Mouse (Mus musculus) thymus, postnatal 36 days (tissue): Measurements from ENCODE around the gene Metap2.
"Not testable (repeated sequence)": the region's sequence is repeated elsewhere in the genome, so short reads cannot be mapped to it uniquely, and the experiment has no call there.

Source experiments
- DNase-seq, 2 experiments: peaks; one replicate each; pipeline ENCODE4 v3.0.0; 2022; ENCODE audit warnings: mixed read lengths in 2 of 2

Gene Metap2

DNA sequence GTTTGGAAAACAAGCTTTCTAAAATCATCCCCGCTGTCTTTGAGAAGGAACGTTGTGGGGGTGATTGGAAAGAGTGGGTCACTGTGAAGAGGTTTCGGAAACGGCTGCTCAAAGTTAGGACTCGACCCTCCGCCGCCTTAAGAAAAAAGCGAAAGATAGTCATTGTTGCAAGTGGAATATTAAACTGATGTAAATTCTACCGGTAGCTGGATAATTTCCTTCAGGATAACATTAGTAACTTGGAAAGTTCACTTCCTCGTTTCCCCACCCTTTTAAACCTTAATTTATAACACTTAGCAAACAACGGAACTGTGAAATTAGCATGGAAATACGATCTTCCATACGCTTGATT is 62.5 kb downstream of the Metap2 start:
- no peak for DNase-seq

DNA sequence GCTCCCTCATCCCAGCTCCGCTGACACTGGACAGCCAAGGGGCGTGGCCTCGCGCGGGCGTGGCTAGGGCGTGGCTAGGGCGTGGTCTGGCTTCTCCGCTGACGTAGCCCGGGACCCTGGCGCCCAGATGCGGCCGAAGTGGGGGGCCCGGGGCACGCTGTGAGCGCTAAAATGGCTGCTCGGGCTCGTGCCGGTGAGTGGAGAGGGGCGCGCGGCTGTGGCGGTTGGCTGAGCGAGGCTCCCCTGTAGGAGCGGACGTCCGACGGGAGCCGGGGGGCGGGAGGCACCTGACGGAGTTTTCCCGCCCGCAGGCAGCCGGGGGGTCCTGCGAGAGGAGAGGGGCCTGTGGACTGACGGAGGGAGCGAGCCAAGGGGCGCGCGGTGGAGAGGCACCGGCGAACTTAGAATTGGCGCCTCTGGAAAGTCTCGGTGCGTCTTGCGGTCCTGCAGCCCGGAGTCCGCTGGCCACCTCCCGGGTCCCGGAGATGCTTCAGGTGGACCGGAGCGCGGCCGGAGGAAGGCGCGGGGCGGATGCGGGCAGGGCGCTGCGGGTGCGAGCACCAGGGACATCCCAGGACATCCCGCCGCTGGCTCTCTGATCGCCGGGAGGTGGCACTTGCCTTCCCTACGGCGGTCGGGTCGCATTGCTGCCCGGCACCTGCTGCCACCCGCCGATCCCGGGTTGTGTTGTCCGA is 63.0 kb downstream of the Metap2 start:
- peak; percentile 83 to 84 for DNase-seq

GRCm38 (mm10) chr10:93833370-93833698 is 63.6 kb downstream of the Metap2 start:
- DNase-seq, result no peak

DNA sequence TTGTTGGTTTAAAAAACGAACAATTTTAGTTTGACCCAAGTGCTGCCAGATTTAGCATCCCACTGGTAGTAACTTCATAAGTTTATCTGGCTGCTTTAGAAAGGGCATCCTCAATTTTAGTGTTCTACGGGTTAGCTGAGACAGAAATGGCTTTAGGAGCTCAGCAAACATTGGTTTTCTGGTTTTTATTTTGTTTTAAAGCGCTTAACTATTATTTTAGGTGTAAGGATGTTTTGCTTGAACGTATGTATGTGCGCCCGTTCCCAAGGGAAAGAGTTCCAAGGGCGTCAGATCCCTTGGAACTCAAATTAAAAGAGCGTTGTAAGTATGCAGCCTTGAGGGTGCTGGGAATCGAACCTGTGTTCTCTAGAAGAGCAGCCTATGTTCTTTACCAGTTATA is 64.1 kb downstream of the Metap2 start:
- no peak for DNase-seq

- no peak for DNase-seq
These were observed 64.9 kb downstream of the Metap2 start for GRCm38 (mm10) chr10:93831730-93832574.

DNA sequence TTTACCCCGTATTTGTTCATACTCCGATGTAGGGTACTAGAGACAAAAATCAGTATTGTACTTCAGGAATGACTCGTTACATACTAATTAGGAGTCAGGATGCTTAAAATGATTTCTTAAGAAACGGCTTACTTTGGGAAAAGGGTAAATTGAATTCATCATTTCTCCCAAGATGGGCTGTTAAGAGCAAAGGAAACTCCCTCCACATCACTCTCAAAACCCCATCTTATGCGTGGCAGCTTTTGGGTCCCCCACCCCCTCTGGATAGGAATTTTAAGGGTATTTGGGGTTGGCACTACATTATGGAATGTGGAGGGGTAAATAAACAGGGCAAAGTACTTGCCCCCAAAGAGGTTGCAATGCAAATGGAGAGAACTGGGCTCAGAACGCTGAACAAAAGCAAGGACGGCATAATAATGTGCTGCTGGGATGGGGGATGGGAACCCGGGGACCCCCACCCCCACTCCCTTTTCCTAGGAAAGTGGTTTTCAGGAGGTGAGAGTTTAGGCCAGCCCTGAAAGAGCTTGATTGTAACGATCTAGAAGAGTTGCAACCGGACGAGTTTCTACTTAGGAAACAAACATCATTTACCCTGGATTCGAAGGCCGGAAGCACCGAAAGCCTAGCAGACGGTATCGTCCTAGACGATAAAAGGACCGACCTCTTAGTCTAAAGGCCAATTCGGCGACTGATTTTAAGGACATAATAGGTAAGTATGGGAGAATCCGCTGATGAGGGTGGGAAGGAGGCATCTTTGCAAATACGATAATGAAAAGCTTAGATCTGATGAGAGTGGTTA is 65.8 kb downstream of the Metap2 start, which contains the start of gene Usp44:
Usp44 (plus strand) TSS at position 625 of the 799 bp plus-strand sequence.
- DNase-seq, result no peak

GRCm38 (mm10) chr10:93829898-93830831 is 66.7 kb downstream of the Metap2 start:
- DNase-seq, result no peak

- peak; percentile 43 to 61 for DNase-seq
These were observed 78.2 kb downstream of the Metap2 start for GRCm38 (mm10) chr10:93818661-93819060.

- no peak for DNase-seq
These were observed 83.1 kb downstream of the Metap2 start for GRCm38 (mm10) chr10:93813755-93814154.

DNA sequence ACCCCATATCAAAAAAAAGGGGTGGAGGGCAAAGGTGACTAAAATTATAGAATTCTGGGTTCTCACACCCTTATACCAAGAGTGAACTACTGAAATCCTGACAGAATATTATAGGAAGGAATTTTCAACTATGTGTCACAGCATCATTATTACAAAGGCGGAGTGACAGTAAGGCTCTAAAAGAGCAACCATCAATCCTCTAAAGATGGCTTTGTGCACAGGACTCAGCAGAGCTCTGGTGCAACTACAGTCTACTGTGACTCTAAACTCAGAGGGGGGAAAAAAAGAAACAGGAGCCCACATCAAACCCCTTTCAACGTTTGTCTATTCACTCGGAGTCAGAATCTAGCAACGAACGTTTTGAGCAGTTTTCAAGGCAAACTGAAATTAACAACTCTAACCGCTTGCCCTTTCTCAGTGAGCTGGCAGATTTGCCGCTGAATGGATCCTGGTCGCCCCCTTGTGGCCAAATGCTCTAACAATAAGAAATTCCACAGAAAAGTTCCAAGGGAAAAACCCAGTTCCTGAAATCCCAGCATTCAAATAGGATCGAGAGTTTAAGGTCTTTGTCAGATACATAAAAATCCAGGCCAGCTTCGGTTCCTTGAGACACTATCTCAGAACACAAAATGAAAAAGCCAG is 84.0 kb downstream of the Metap2 start:
- DNase-seq, result peak; percentile 31 to 48

DNA sequence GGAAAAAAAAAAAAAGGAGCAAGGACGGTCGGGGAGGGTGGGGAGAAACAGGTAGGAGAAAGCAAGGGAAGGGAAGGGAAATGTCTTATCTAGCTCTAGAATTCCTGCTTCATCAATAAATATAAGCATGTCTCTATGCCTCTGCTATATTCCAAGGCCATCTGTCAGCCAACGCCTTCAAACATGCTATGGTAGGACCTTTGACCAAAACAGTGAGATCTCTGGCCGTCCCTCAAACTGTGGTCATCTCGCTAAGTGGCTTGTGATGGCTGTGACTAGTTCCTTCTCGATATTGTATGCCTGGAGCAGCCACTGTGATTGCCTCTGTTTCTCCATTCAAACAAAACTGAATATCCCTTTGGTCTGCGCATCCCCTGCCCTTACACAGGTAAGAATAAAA is 84.8 kb downstream of the Metap2 start:
- no peak for DNase-seq

GRCm38 (mm10) chr10:93810590-93811185 is 86.2 kb downstream of the Metap2 start:
- DNase-seq, result peak in 1 of 2 experiments; percentile 28

GRCm38 (mm10) chr10:93809438-93809837 is 87.5 kb downstream of the Metap2 start:
- DNase-seq, result not testable (repeated sequence)
